Mouse (Mus musculus) embryonic facial prominence, embryonic 13.5 days (tissue): Measurements from ENCODE around the gene Tmem223. TPM values are rescaled to one million over a fixed set of nuclear protein-coding genes. Genes with fewer than 3 reads are reported as not detected.
A peak's percentile ranks its signal among the peaks of the same experiment; 100 is the strongest.

Source experiments
- ATAC-seq: fragments of 200-750 bp; cut with Nextera tagmentation; 2 replicates; pipeline ENCODE4 v1.8.0; 2017; ENCODE audit warnings: low read depth; ENCODE audit not compliant: insufficient number of reproducible peaks, insufficient read depth, low FRiP score, low TSS enrichment
- H3K27ac ChIP-seq: fragments of 300-500 bp; sonication (generic); 2 replicates; pipeline ENCODE4 v1.5.1; 2015; ENCODE audit warnings: moderate library complexity, mild to moderate bottlenecking, inconsistent platforms
- H3K27me3 ChIP-seq: fragments of 300-500 bp; sonication (generic); 2 replicates; pipeline ENCODE4 v1.6.1; 2015; ENCODE audit warnings: mild to moderate bottlenecking, inconsistent platforms
- H3K36me3 ChIP-seq: fragments of 300-500 bp; sonication (generic); 2 replicates; pipeline ENCODE4 v1.6.1; 2015; ENCODE audit warnings: mild to moderate bottlenecking, inconsistent platforms
- H3K4me1 ChIP-seq: fragments of 300-500 bp; sonication (generic); 2 replicates; pipeline ENCODE4 v1.6.1; 2015; ENCODE audit warnings: inconsistent platforms
- H3K4me2 ChIP-seq: fragments of 300-500 bp; sonication (generic); 2 replicates; pipeline ENCODE4 v1.6.1; 2015; ENCODE audit warnings: moderate library complexity, mild to moderate bottlenecking, inconsistent platforms
- H3K4me3 ChIP-seq: fragments of 300-500 bp; sonication (generic); 2 replicates; pipeline ENCODE4 v1.5.1; 2015; ENCODE audit warnings: mild to moderate bottlenecking, inconsistent platforms
- H3K9ac ChIP-seq: fragments of 300-500 bp; sonication (generic); 2 replicates; pipeline ENCODE4 v1.6.1; 2015; ENCODE audit warnings: mild to moderate bottlenecking, inconsistent platforms
- H3K9me3 ChIP-seq: fragments of 300-500 bp; sonication (generic); 2 replicates; pipeline ENCODE4 v1.6.1; 2016; ENCODE audit warnings: inconsistent platforms
- WGBS: fragments of 180-500 bp; shearing (Covaris S2); methylation state at CpG from one replicate; pipeline ENCODE4 v1.1.7; 2015; ENCODE audit warnings: mixed read lengths; 5-methylcytosine and 5-hydroxymethylcytosine counted together
- polyA plus RNA-seq: library from polyadenylated mRNA; unstranded; fragments of >200 nt; fragmentation: Nextera tagmentation; extraction: Ambion mirVana; gene quantifications from 2 replicates; pipeline ENCODE4 v1.2.1, GENCODE M21; 2015

Gene Tmem223
- 211 and 227 TPM in 2 replicates for polyA plus RNA-seq

- ATAC-seq: no peak; the same call in 1 of the 2 replicates
Measured at GRCm38 (mm10) chr19:8770567-8771270, at the start of gene Tmem223. Tmem223 (plus strand) TSS chr19:8770996.

GRCm38 (mm10) chr19:8721378-8721777 lies 49.4 kb upstream of the Tmem223 start:
- no peak overlapping the region for H3K27ac ChIP-seq

More at GRCm38 (mm10) chr19:8770567-8771270, at the start of gene Tmem223:
- 19% methylated on average over 29 of the region's 29 CpGs for WGBS
- H3K4me1 ChIP-seq: peaks cover 30% of the 10 kb centered on the region
- peak within 1 kb of the TSS; percentile 74 for H3K4me2 ChIP-seq
- H3K9ac ChIP-seq: peak within 1 kb of the TSS; percentile 98
- H3K27me3 ChIP-seq: no peaks in the 10 kb centered on the region
- peaks cover 72% of the 10 kb centered on the region for H3K36me3 ChIP-seq
- peak within 1 kb of the TSS; percentile 93 for H3K27ac ChIP-seq
- peak within 1 kb of the TSS; percentile 77 for H3K4me3 ChIP-seq
- H3K9me3 ChIP-seq: no peaks in the 10 kb centered on the region

GRCm38 (mm10) chr19:8722021-8722420 lies 48.8 kb upstream of the Tmem223 start:
- H3K36me3 ChIP-seq: peaks cover 27% of the 10 kb centered on the region
- H3K9me3 ChIP-seq: no peaks in the 10 kb centered on the region
- H3K4me2 ChIP-seq: peak overlapping the region; percentile 70
- WGBS: 50% methylated on average over 4 of the region's 4 CpGs
- peak overlapping the region; percentile 84 for H3K4me3 ChIP-seq
- peak overlapping the region; percentile 99 for H3K9ac ChIP-seq
- H3K27me3 ChIP-seq: no peaks in the 10 kb centered on the region
- no peak for ATAC-seq
- peaks cover 36% of the 10 kb centered on the region for H3K4me1 ChIP-seq
- peak overlapping the region; percentile 96 for H3K27ac ChIP-seq

More at GRCm38 (mm10) chr19:8721378-8721777, 49.4 kb upstream of the Tmem223 start:
- peak overlapping the region; percentile 99; the same call in 1 of the 2 replicates for H3K9ac ChIP-seq
- H3K4me2 ChIP-seq: peak overlapping the region; percentile 9
- ATAC-seq: no peak
- peaks cover 22% of the 10 kb centered on the region for H3K36me3 ChIP-seq
- WGBS: 90% methylated on average over 1 of the region's 1 CpGs
- H3K9me3 ChIP-seq: no peaks in the 10 kb centered on the region
- peaks cover 32% of the 10 kb centered on the region for H3K4me1 ChIP-seq
- no peak overlapping the region for H3K4me3 ChIP-seq
- H3K27me3 ChIP-seq: no peaks in the 10 kb centered on the region

GRCm38 (mm10) chr19:8722559-8722906 lies 48.3 kb upstream of the Tmem223 start:
- 2% methylated on average over 5 of the region's 5 CpGs for WGBS
- no peak for ATAC-seq

DNA sequence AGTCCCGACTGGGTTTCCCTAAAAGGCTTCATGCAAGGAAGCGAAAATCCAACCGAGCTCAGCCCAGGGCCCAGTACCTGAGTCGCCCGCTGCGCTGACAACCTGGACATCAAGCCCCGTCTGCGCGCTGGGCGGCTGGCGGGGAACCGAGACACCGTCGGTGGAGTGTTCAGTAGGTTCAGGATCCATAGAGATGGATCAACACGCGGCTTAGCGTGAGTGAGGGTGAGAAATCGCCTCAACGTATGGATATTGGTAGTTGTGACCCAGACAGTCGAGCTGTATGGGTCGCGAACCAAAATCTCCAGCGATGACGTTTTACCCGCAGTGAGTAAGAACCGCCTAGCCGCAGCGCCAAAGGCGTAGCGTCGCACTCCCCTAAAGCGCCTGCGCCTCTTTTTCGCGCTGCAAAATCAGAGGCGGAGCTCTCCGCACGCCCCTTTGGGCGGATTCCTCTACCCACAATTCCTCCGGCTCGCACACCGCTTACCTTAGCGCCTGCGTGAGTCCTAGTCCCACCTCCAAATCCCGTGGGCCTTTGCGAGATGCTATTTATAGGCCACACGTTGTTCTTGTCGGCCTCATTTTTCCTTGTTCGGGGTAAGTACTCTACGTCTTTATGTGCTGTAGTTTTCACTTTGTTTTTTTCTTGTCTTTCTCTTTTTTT lies 47.8 kb upstream of the Tmem223 start, which contains the start of gene Slc3a2:
Slc3a2 (minus strand) TSS at position 463 of the 667 bp plus-strand sequence.
- ATAC-seq: peak; percentile 96
- peak within 1 kb of the TSS; percentile 84 for H3K4me3 ChIP-seq
- no peaks in the 10 kb centered on the region for H3K27me3 ChIP-seq
- H3K4me2 ChIP-seq: peak within 1 kb of the TSS; percentile 81
- H3K9ac ChIP-seq: peak within 1 kb of the TSS; percentile 99
- WGBS: under 1% methylated on average over 50 of the region's 50 CpGs
- peaks cover 27% of the 10 kb centered on the region for H3K36me3 ChIP-seq
- peak within 1 kb of the TSS; percentile 96 for H3K27ac ChIP-seq
- peaks cover 36% of the 10 kb centered on the region for H3K4me1 ChIP-seq
- no peaks in the 10 kb centered on the region for H3K9me3 ChIP-seq

More at GRCm38 (mm10) chr19:8722559-8722906, 48.3 kb upstream of the Tmem223 start:
- Histone ChIP-seq H3K27ac (peak overlapping the region; percentile 96), H3K4me1 (peaks cover 36% of the 10 kb centered on the region), H3K9me3 (no peaks in the 10 kb centered on the region), H3K4me3 (peak overlapping the region; percentile 84), H3K4me2 (peak overlapping the region; percentile 70), H3K9ac (peak overlapping the region; percentile 99), H3K36me3 (peaks cover 27% of the 10 kb centered on the region), H3K27me3 (no peaks in the 10 kb centered on the region)

- peak overlapping the region; percentile 81 for H3K4me2 ChIP-seq
- ATAC-seq: no peak
- peak overlapping the region; percentile 92 for H3K27ac ChIP-seq
- under 1% methylated on average over 20 of the region's 20 CpGs for WGBS
- peak overlapping the region; percentile 99 for H3K9ac ChIP-seq
- H3K27me3 ChIP-seq: no peaks in the 10 kb centered on the region
- no peaks in the 10 kb centered on the region for H3K9me3 ChIP-seq
- H3K36me3 ChIP-seq: peaks cover 27% of the 10 kb centered on the region
- H3K4me1 ChIP-seq: peaks cover 36% of the 10 kb centered on the region
- peak overlapping the region; percentile 84 for H3K4me3 ChIP-seq
Measured at GRCm38 (mm10) chr19:8723574-8724346, 47.0 kb upstream of the Tmem223 start.

DNA sequence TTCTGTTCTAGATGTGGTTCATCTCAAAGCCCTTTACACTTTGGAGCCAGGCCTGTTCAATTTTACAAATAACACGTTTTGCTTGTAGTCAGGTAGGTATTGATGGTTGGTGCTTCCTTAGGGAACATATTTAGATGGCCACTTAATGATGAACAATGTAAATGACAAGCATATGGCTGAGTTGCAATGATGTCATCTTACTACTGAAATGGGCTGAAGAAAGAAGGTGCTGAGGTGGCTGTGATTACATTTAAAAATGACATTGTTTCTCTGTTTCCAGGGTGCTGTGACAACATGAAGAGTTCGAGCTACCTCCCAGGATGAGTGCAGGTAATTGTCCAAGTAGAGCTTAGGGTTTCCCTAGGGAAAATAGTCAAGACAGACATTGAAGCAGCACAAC lies 46.4 kb upstream of the Tmem223 start:
- 3% methylated on average over 2 of the region's 2 CpGs for WGBS
- no peaks in the 10 kb centered on the region for H3K9me3 ChIP-seq
- peak overlapping the region; percentile 92; the same call in 1 of the 2 replicates for H3K27ac ChIP-seq
- peak overlapping the region; percentile 84 for H3K4me3 ChIP-seq
- no peak for ATAC-seq
- peak overlapping the region; percentile 99 for H3K9ac ChIP-seq
- H3K27me3 ChIP-seq: no peaks in the 10 kb centered on the region
- H3K4me1 ChIP-seq: peaks cover 36% of the 10 kb centered on the region
- peak overlapping the region; percentile 81 for H3K4me2 ChIP-seq
- peaks cover 27% of the 10 kb centered on the region for H3K36me3 ChIP-seq

GRCm38 (mm10) chr19:8725081-8725613 lies 45.6 kb upstream of the Tmem223 start:
- H3K27me3 ChIP-seq: no peaks in the 10 kb centered on the region
- peaks cover 36% of the 10 kb centered on the region for H3K4me1 ChIP-seq
- peaks cover 27% of the 10 kb centered on the region for H3K36me3 ChIP-seq
- no peak for ATAC-seq
- peak overlapping the region; percentile 99 for H3K9ac ChIP-seq
- 0 out of 2 replicates have a peak overlapping the region, but pooled peaks have one; percentile 92 for H3K27ac ChIP-seq
- no peaks in the 10 kb centered on the region for H3K9me3 ChIP-seq
- H3K4me3 ChIP-seq: peak overlapping the region; percentile 84
- H3K4me2 ChIP-seq: peak overlapping the region; percentile 81
- WGBS: 43% methylated on average over 4 of the region's 4 CpGs

DNA sequence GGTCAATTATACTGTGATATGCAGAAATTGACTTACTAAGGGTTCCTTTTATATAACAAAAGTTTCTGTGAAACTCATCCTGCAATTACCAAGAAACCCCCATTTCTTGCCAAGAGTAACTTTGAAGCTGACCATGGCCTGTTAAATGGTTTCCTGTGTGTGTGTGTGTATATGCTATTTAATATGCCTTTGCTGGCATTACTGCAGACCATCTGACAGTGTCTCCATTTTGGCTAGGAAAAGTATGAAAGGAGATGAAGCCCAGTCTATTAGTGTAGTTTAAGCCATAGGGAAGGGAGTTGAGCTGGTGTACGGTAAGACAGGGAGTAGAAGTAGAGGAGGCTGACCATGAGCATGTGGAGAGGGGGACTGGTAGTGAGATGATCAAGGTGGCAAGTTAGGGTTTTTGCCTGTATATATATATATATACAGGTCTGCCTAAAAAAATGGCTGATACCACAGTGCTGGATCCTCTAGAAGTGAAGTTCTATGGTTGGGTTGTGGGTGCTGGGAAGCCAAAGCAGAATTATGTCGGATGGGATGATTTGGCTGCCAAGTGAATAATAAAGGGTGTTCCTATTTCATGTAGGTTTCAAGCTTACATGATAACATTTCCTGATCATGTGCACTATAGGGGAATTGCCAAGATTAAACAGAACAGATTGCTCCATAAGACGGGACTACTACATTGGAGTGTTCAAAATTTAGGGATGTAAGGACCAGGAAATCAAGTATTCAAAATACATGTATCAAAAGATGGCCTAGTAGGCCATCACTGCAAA lies 44.0 kb upstream of the Tmem223 start:
- H3K27me3 ChIP-seq: no peaks in the 10 kb centered on the region
- peaks cover 27% of the 10 kb centered on the region for H3K36me3 ChIP-seq
- no peak for ATAC-seq
- peak overlapping the region; percentile 9; the same call in 1 of the 2 replicates for H3K4me3 ChIP-seq
- H3K27ac ChIP-seq: no peak overlapping the region
- no peaks in the 10 kb centered on the region for H3K9me3 ChIP-seq
- H3K9ac ChIP-seq: no peak overlapping the region
- 19% methylated on average over 3 of the region's 3 CpGs for WGBS
- H3K4me1 ChIP-seq: peaks cover 28% of the 10 kb centered on the region
- peak overlapping the region; percentile 81; the same call in 1 of the 2 replicates for H3K4me2 ChIP-seq

GRCm38 (mm10) chr19:8727495-8728114 lies 43.2 kb upstream of the Tmem223 start:
- Histone ChIP-seq H3K4me2 (no peak overlapping the region), H3K36me3 (peaks cover 27% of the 10 kb centered on the region), H3K4me3 (no peak overlapping the region), H3K9ac (no peak overlapping the region), H3K4me1 (peaks cover 21% of the 10 kb centered on the region), H3K27me3 (no peaks in the 10 kb centered on the region), H3K27ac (peak overlapping the region; percentile 44; the same call in 1 of the 2 replicates), H3K9me3 (no peaks in the 10 kb centered on the region)
- no peak for ATAC-seq
- 17% methylated on average over 5 of the region's 5 CpGs for WGBS
